Mouse (Mus musculus): Measurements from ENCODE around the gene Nop2. TPM values are rescaled to one million over a fixed set of nuclear protein-coding genes. Genes with fewer than 3 reads are reported as not detected.

Nop2 gene
- polyA plus RNA-seq, 1 experiment from 2014 or later, result 69.3 TPM

DNA sequence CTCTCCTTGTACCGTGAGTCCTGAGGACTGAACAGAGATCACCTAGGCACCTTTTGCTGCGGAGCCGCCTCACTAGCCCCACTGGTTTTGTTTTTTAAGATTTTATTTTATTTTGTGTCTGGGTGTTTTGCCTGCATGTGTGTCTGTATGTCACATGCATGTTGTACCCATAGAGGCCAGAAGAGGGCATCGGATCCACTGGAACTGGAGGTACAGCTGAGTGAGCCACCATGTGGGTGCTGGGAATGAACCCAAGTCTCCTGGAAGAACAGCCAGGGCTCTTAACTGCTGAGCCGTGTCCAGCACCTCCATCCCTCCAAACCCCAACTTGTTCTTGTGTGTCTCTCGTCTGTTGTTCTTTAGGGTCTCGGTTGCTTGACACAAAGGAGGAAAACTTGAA, 20.8 kb upstream of the Nop2 start:
- no peak for ATAC-seq (ENCODE audit: insufficient number of reproducible peaks, insufficient read depth, low FRiP score, low TSS enrichment, low read depth)
- H3K4me2 ChIP-seq, result no peak overlapping the region
- H3K4me3 ChIP-seq, result no peak overlapping the region
- 93% methylated on average over 7 of the region's 7 CpGs for WGBS
- no peak overlapping the region for H3K27ac ChIP-seq
- H3K9me3 ChIP-seq, result no peaks in the 10 kb centered on the region
- H3K36me3 ChIP-seq, result peaks cover 97% of the 10 kb centered on the region
- H3K4me1 ChIP-seq, result no peaks in the 10 kb centered on the region
- no peaks in the 10 kb centered on the region for H3K27me3 ChIP-seq
- H3K9ac ChIP-seq, result no peak overlapping the region

DNA sequence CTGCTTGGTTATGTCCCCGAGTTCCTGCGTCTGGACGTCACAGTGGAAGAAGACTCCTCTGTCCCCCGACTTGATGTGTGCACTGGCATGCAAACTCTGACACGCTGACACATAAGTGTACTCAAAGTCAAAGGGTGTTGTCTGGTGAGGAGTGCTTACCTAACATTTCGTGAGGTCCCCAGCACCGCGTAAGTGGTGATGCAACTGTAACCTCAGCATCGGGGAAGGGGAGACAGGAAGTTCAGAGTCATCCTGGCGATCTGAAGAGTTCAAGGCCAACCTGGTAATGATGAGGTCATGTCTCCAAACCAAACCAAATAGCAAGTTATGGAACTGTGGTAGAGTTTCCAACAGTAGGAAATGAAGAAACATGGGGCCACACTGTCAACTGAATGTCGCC, 19.2 kb upstream of the Nop2 start:
- Histone ChIP-seq H3K9me3 (no peaks in the 10 kb centered on the region), H3K36me3 (peaks cover 97% of the 10 kb centered on the region), H3K4me2 (no peak overlapping the region), H3K27ac (no peak overlapping the region), H3K4me3 (no peak overlapping the region), H3K27me3 (no peaks in the 10 kb centered on the region), H3K9ac (no peak overlapping the region), H3K4me1 (no peaks in the 10 kb centered on the region)
- 93% methylated on average over 11 of the region's 11 CpGs for WGBS
- no peak for ATAC-seq (ENCODE audit: insufficient number of reproducible peaks, insufficient read depth, low FRiP score, low TSS enrichment, low read depth)

GRCm38 (mm10) chr6:125119387-125119786, 12.3 kb upstream of the Nop2 start:
- no peaks in the 10 kb centered on the region for H3K9me3 ChIP-seq
- no peak overlapping the region for H3K4me3 ChIP-seq
- H3K27ac ChIP-seq, result no peak overlapping the region
- no peak overlapping the region for H3K9ac ChIP-seq
- H3K4me2 ChIP-seq, result no peak overlapping the region
- WGBS, result 90% methylated on average over 8 of the region's 8 CpGs
- ATAC-seq (ENCODE audit: insufficient number of reproducible peaks, insufficient read depth, low FRiP score, low TSS enrichment, low read depth), result no peak
- H3K4me1 ChIP-seq, result no peaks in the 10 kb centered on the region
- no peaks in the 10 kb centered on the region for H3K27me3 ChIP-seq
- H3K36me3 ChIP-seq, result peaks cover 96% of the 10 kb centered on the region

DNA sequence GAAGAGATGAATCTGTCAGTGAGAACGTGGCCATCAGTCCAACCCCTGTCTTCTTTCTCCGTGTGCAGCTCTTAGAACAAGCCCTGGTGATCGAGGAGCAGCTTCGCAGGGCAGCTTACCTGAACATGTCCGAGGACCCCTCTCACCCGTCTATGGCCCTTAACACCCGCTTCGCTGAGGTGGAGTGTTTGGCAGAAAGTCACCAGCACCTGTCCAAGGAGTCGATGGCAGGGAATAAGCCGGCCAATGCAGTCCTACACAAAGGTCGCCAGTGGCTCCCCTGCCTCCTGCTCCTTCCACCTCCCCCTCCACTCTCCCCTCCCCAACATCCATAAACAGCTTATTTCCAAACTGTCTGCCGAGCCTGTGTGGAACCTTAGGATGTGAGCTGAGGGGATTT, 3.0 kb upstream of the Nop2 start:
- no peak overlapping the region for H3K9ac ChIP-seq
- H3K4me2 ChIP-seq, result no peak overlapping the region
- WGBS, result 91% methylated on average over 12 of the region's 12 CpGs
- no peaks in the 10 kb centered on the region for H3K9me3 ChIP-seq
- peaks cover 71% of the 10 kb centered on the region for H3K36me3 ChIP-seq
- H3K4me3 ChIP-seq, result no peak overlapping the region
- H3K4me1 ChIP-seq, result peaks cover 16% of the 10 kb centered on the region
- no peaks in the 10 kb centered on the region for H3K27me3 ChIP-seq
- ATAC-seq (ENCODE audit: insufficient number of reproducible peaks, insufficient read depth, low FRiP score, low TSS enrichment, low read depth), result no peak
- no peak overlapping the region for H3K27ac ChIP-seq

GRCm38 (mm10) chr6:125129710-125130402, 1.9 kb upstream of the Nop2 start:
- H3K27me3 ChIP-seq, result no peaks in the 10 kb centered on the region
- H3K36me3 ChIP-seq, result peaks cover 70% of the 10 kb centered on the region
- H3K27ac ChIP-seq, result no peak overlapping the region
- no peak for ATAC-seq (ENCODE audit: insufficient number of reproducible peaks, insufficient read depth, low FRiP score, low TSS enrichment, low read depth)
- H3K4me1 ChIP-seq, result peaks cover 16% of the 10 kb centered on the region
- H3K9me3 ChIP-seq, result no peaks in the 10 kb centered on the region
- H3K4me3 ChIP-seq, result no peak overlapping the region
- 86% methylated on average over 20 of the region's 20 CpGs for WGBS
- H3K9ac ChIP-seq, result no peak overlapping the region
- no peak overlapping the region for H3K4me2 ChIP-seq

- H3K4me2 ChIP-seq, result peak overlapping the region; percentile 86
- peaks cover 70% of the 10 kb centered on the region for H3K36me3 ChIP-seq
- H3K9me3 ChIP-seq, result no peaks in the 10 kb centered on the region
- H3K4me3 ChIP-seq, result peak overlapping the region; percentile 68
- WGBS, result 8% methylated on average over 11 of the region's 11 CpGs
- peak overlapping the region; percentile 79 for H3K9ac ChIP-seq
- no peak overlapping the region for H3K27ac ChIP-seq
- H3K4me1 ChIP-seq, result peaks cover 16% of the 10 kb centered on the region
- no peaks in the 10 kb centered on the region for H3K27me3 ChIP-seq
- ATAC-seq (ENCODE audit: insufficient number of reproducible peaks, insufficient read depth, low FRiP score, low TSS enrichment, low read depth), result no peak
These were observed 761 bp downstream of the Nop2 start for GRCm38 (mm10) chr6:125132470-125132869.

GRCm38 (mm10) chr6:125137002-125137671, 5.4 kb downstream of the Nop2 start:
- Histone ChIP-seq H3K4me3 (no peak overlapping the region), H3K4me2 (no peak overlapping the region), H3K27me3 (no peaks in the 10 kb centered on the region), H3K9ac (0 out of 2 replicates have a peak overlapping the region, but pooled peaks have one; percentile 6), H3K9me3 (no peaks in the 10 kb centered on the region), H3K36me3 (peaks cover 90% of the 10 kb centered on the region), H3K4me1 (peaks cover 12% of the 10 kb centered on the region), H3K27ac (no peak overlapping the region)
- no peak for ATAC-seq (ENCODE audit: insufficient number of reproducible peaks, insufficient read depth, low FRiP score, low TSS enrichment, low read depth)
- 92% methylated on average over 19 of the region's 19 CpGs for WGBS

DNA sequence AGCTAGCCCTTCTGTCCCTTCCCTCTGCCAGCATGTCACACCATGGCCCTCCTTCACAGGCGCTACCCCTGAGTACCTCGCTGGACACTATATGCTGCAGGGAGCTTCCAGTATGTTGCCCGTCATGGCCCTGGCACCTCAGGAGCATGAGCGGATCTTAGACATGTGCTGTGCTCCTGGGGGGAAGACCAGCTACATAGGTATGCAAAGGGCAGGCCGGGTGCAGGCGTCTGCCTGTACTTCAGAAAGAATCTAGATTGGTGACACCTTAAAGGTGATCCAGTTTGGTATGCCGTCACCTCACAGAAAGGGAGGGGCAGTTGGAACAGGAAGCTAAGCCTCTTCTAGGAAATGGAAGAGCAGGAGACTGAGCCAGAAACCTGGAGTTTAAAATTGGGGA, 8.0 kb downstream of the Nop2 start:
- H3K9ac ChIP-seq, result no peak overlapping the region
- H3K9me3 ChIP-seq, result no peaks in the 10 kb centered on the region
- WGBS, result 91% methylated on average over 7 of the region's 7 CpGs
- no peak overlapping the region for H3K27ac ChIP-seq
- H3K4me3 ChIP-seq, result no peak overlapping the region
- peaks cover 2% of the 10 kb centered on the region; the same call in 1 of the 2 replicates for H3K4me1 ChIP-seq
- no peaks in the 10 kb centered on the region for H3K27me3 ChIP-seq
- H3K36me3 ChIP-seq, result peaks cover 96% of the 10 kb centered on the region
- H3K4me2 ChIP-seq, result no peak overlapping the region
- no peak for ATAC-seq (ENCODE audit: insufficient number of reproducible peaks, insufficient read depth, low FRiP score, low TSS enrichment, low read depth)

DNA sequence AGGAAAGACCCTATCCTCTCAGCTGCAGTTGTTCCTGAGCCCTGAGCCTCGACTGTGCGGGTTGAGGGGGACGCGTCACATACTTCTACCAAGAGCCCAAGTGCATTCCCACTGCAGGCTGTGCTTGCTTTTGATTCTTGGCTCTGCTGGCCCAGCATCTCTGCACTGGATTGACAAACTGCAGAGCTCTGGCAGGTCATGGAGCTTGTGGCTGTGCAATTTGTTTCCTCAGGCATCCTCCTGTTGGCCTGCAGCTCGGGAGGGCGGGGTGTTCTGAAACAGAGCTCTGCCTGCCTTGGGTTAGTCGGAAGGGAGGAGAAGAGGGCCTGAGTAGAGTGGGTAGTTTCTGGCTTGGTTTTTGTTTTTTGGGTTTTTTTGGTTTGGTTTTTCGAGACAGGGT, 10.7 kb downstream of the Nop2 start:
- Histone ChIP-seq H3K4me3 (no peak overlapping the region), H3K9ac (no peak overlapping the region), H3K4me1 (peaks cover 19% of the 10 kb centered on the region), H3K9me3 (no peaks in the 10 kb centered on the region), H3K36me3 (peaks cover 69% of the 10 kb centered on the region), H3K27ac (no peak overlapping the region), H3K4me2 (no peak overlapping the region), H3K27me3 (no peaks in the 10 kb centered on the region)
- ATAC-seq (ENCODE audit: insufficient number of reproducible peaks, insufficient read depth, low FRiP score, low TSS enrichment, low read depth), result no peak
- WGBS, result 86% methylated on average over 8 of the region's 8 CpGs

- peaks cover 62% of the 10 kb centered on the region for H3K36me3 ChIP-seq
- no peak overlapping the region for H3K27ac ChIP-seq
- no peak for ATAC-seq (ENCODE audit: insufficient number of reproducible peaks, insufficient read depth, low FRiP score, low TSS enrichment, low read depth)
- H3K4me1 ChIP-seq, result peaks cover 26% of the 10 kb centered on the region
- H3K4me3 ChIP-seq, result no peak overlapping the region
- no peaks in the 10 kb centered on the region for H3K9me3 ChIP-seq
- no peak overlapping the region for H3K9ac ChIP-seq
- WGBS, result 74% methylated on average over 3 of the region's 3 CpGs
- H3K4me2 ChIP-seq, result no peak overlapping the region
- H3K27me3 ChIP-seq, result no peaks in the 10 kb centered on the region
These were observed 11.4 kb downstream of the Nop2 start for GRCm38 (mm10) chr6:125143128-125143527.

DNA sequence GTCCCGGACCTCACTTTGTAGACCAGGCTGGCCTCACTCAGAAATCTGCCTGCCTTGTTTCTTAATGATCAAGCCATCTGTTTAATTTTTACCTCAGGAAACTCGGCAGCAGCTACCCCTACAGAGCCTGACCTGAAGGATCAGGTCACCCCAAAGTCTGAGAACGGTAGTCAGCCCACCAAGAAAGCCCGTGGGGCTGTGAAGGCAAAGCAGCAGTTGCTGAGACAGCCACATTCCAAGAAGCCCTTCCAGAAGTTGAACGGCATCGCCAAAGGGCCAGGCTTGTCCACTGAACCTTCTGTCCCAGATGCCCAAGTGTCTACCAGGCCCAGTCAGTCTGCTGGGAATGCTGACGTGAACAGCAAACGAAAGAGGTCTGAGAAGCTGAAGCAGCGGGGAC, 12.2 kb downstream of the Nop2 start:
- no peaks in the 10 kb centered on the region for H3K27me3 ChIP-seq
- H3K9ac ChIP-seq, result no peak overlapping the region
- no peak overlapping the region for H3K4me2 ChIP-seq
- H3K4me1 ChIP-seq, result peaks cover 34% of the 10 kb centered on the region
- H3K4me3 ChIP-seq, result no peak overlapping the region
- no peaks in the 10 kb centered on the region for H3K9me3 ChIP-seq
- H3K36me3 ChIP-seq, result peaks cover 59% of the 10 kb centered on the region
- 85% methylated on average over 9 of the region's 9 CpGs for WGBS
- H3K27ac ChIP-seq, result peak overlapping the region; percentile 87; the same call in 1 of the 2 replicates
- no peak for ATAC-seq (ENCODE audit: insufficient number of reproducible peaks, insufficient read depth, low FRiP score, low TSS enrichment, low read depth)

- peak within 1 kb of the TSS; percentile 73 for H3K4me3 ChIP-seq
- H3K36me3 ChIP-seq, result peaks cover 49% of the 10 kb centered on the region
- H3K9me3 ChIP-seq, result no peaks in the 10 kb centered on the region
- ATAC-seq (ENCODE audit: insufficient number of reproducible peaks, insufficient read depth, low FRiP score, low TSS enrichment, low read depth), result peak; percentile 85
- under 1% methylated on average over 16 of the region's 16 CpGs for WGBS
- H3K27ac ChIP-seq, result peak within 1 kb of the TSS; percentile 87
- H3K4me1 ChIP-seq, result peaks cover 35% of the 10 kb centered on the region
- no peaks in the 10 kb centered on the region for H3K27me3 ChIP-seq
- peak within 1 kb of the TSS; percentile 93 for H3K4me2 ChIP-seq
- peak within 1 kb of the TSS; percentile 88 for H3K9ac ChIP-seq
These were observed 13.3 kb downstream of the Nop2 start, which contains the start of gene Iffo1 for GRCm38 (mm10) chr6:125145001-125145400. TSS of gene Iffo1 (plus strand) at chr6:125145241.

All from embryonic facial prominence, embryonic 13.5 days (tissue).